Mouse (Mus musculus): ENCODE measurements around the gene Tmx2.

- TF ChIP-seq CTCF (IDR thresholded peaks at IDR 0.05; ENCODE audit: borderline replicate concordance, insufficient read depth, low read length) (no peak), POLR2A (IDR thresholded peaks at IDR 0.05; ENCODE audit: low read depth, low read length) (no peak)
Observed at GRCm38 (mm10) chr2:84622668-84623067, 56.3 kb downstream of the Tmx2 start.

Measured in embryonic fibroblast, embryonic 13.5 days (primary cell).